Mouse (Mus musculus) olfactory bulb, adult 2 months (tissue): ENCODE data around the gene Magi3. TPM values are rescaled to one million over a fixed set of nuclear protein-coding genes. Genes with fewer than 3 reads are reported as not detected.
A peak's percentile ranks its signal among the peaks of the same experiment; 100 is the strongest.

Experiments
- H3K27ac ChIP-seq: fragments of 200-500 bp; 2 replicates; pipeline ENCODE4 v1.5.1; 2012; ENCODE audit warnings: low read depth, low read length; ENCODE audit not compliant: insufficient read depth
- H3K4me1 ChIP-seq: fragments of 200-500 bp; 2 replicates; pipeline ENCODE4 v1.6.1; 2012; ENCODE audit warnings: low read length; ENCODE audit not compliant: control insufficient read depth, insufficient read depth
- H3K4me3 ChIP-seq: fragments of 200-500 bp; 2 replicates; pipeline ENCODE4 v1.5.1; 2012; ENCODE audit warnings: mild to moderate bottlenecking, low read depth, low read length, moderate library complexity; ENCODE audit not compliant: insufficient read depth
- CTCF ChIP-seq: fragments of 200-500 bp; IDR thresholded peaks from 2 replicates; pipeline ENCODE4 v1.5.1; 2012; ENCODE audit warnings: low read depth, mild to moderate bottlenecking, low read length, moderate library complexity; ENCODE audit not compliant: insufficient read depth
- POLR2A ChIP-seq: fragments of 200-500 bp; IDR thresholded peaks from 2 replicates; pipeline ENCODE4 v1.6.1; 2012; ENCODE audit warnings: mild to moderate bottlenecking, low read depth, low read length, moderate library complexity; ENCODE audit not compliant: insufficient read depth
- WGBS: fragments of 180-500 bp; shearing (Covaris S2); methylation state at CpG from one replicate; pipeline ENCODE4 v1.1.7; 2018; 5-methylcytosine and 5-hydroxymethylcytosine counted together
- polyA plus RNA-seq: library from polyadenylated mRNA; stranded (reverse); fragments of >200 nt; gene quantifications from 2 replicates; pipeline ENCODE4 v1.2.4, GENCODE M21; 2012; ENCODE audit warnings: low replicate concordance; ENCODE audit not compliant: missing spikeins, insufficient read depth, insufficient read length

Magi3 gene
- polyA plus RNA-seq, 1 experiment, result not detected

DNA sequence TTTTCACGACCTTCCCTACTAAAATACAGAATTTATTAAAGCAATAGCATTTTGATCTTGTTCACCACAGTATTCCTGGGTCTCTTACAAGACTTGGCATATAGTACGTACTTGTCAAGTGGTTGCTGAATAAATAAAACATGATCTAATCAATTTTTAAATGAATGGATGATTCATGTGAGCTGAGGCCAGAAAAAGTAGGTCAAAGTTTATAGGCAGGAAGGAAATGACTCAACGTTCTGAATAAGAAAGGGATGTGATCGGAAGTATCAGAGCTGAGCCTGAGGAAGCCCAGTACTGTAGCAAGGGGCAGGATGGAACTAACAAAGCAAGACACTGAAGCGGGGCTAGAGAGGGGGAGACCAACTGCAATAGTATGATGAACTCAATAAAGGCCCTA is 127.4 kb downstream of the Magi3 start:
- Histone ChIP-seq H3K4me1 (no peaks in the 10 kb centered on the region), H3K4me3 (no peak overlapping the region), H3K27ac (no peak overlapping the region)
- WGBS, result 67% methylated on average over 5 of the region's 5 CpGs
- TF ChIP-seq POLR2A (no peak), CTCF (no peak)

DNA sequence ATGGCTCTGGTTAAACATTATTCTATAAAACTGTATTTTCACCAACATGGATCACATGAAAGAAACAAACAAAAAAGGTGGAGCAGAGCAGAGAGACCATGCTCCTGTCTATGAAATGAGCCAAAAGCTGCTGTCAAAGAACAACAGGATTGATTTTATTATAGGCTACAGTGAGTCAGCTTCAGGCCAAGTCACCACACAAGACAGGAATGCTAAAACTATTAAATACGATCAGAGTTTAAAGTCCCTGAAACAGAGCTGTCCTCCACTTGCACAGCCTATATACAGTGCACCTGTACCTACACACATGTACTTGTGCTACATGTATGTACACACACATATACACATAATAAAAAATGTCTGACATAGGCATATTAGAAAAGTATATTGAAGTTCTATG is 138.1 kb downstream of the Magi3 start:
- Histone ChIP-seq H3K4me3 (no peak overlapping the region), H3K27ac (no peak overlapping the region), H3K4me1 (no peaks in the 10 kb centered on the region)
- 33% methylated on average over 1 of the region's 1 CpGs for WGBS
- TF ChIP-seq CTCF, result no peak
- no peak for TF ChIP-seq POLR2A

DNA sequence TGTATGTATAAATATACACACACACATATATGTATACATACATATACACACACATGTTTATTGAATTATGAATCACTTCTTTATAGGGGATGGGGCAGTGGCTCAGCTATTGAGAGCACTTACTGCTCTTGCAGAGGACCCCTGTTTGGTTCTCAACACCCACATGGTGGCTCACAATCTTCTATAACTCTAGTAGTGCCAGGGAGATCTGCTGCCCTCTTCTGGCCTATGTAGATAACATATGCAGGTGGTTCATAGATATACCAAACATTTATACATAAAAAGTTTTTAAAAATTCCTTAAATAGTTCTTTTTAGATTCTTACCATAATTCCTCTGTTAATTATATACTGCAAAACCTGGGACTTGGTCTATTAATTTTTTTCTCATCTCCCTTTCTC is 141.4 kb downstream of the Magi3 start:
- Histone ChIP-seq H3K4me1 (no peaks in the 10 kb centered on the region), H3K27ac (no peak overlapping the region), H3K4me3 (no peak overlapping the region)
- TF ChIP-seq POLR2A (no peak), CTCF (no peak)

DNA sequence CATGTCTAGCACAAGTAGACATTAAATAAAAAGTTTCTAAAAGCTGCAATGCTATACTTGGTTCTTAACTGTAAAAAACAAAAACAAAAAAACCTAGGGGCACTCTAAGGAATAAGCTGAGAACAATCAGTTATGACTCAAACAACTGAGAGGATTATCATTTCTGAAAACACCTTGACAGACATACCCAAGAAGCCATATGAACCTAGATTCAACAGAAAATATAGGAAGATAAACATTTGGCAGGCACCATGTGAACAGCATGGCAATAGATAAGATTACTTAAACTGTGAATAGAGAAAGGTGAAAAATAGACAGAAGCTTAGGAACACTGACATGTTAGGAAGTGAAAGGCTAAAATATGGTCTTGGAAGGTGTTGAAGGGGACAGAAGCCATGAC is 150.8 kb downstream of the Magi3 start:
- no peak overlapping the region for H3K4me3 ChIP-seq
- TF ChIP-seq CTCF (no peak), POLR2A (no peak)
- H3K27ac ChIP-seq, result no peak overlapping the region
- H3K4me1 ChIP-seq, result no peaks in the 10 kb centered on the region

GRCm38 (mm10) chr3:104059001-104059622 is 161.1 kb downstream of the Magi3 start:
- Histone ChIP-seq H3K27ac (peak overlapping the region; percentile 54), H3K4me1 (no peaks in the 10 kb centered on the region), H3K4me3 (no peak overlapping the region)
- TF ChIP-seq CTCF, result no peak
- TF ChIP-seq POLR2A, result no peak
- WGBS, result 46% methylated on average over 6 of the region's 6 CpGs

- 59% methylated on average over 1 of the region's 1 CpGs for WGBS
- no peak overlapping the region for H3K27ac ChIP-seq
- TF ChIP-seq POLR2A (no peak), CTCF (no peak)
- no peaks in the 10 kb centered on the region for H3K4me1 ChIP-seq
- no peak overlapping the region for H3K4me3 ChIP-seq
These were observed 187.4 kb downstream of the Magi3 start for GRCm38 (mm10) chr3:104032747-104033146.

GRCm38 (mm10) chr3:104032086-104032485 is 188.1 kb downstream of the Magi3 start:
- no peaks in the 10 kb centered on the region for H3K4me1 ChIP-seq
- no peak overlapping the region for H3K27ac ChIP-seq
- H3K4me3 ChIP-seq, result no peak overlapping the region
- 89% methylated on average over 1 of the region's 1 CpGs for WGBS
- no peak for TF ChIP-seq CTCF
- TF ChIP-seq POLR2A, result no peak

DNA sequence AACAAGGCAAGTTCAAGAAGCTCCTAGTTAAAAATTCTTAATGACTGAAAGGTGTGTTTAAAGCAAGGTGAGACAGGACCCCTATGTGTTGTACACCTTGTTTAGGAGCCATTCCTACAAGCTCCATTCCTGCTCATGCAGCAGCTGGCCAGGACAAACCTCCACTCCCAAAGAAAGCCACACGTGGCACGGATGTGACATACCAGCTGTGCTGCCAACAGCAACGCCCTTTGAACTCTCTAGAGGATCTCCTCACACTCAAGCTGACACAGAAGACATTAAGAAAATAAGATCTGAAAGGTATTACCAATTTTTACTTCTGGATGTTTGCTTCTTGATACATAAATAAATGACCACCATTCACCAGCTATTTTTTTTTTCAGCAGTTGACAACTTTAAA is 193.2 kb downstream of the Magi3 start:
- TF ChIP-seq CTCF (no peak), POLR2A (no peak)
- no peak overlapping the region for H3K27ac ChIP-seq
- no peaks in the 10 kb centered on the region for H3K4me1 ChIP-seq
- WGBS, result 77% methylated on average over 3 of the region's 3 CpGs
- H3K4me3 ChIP-seq, result no peak overlapping the region

DNA sequence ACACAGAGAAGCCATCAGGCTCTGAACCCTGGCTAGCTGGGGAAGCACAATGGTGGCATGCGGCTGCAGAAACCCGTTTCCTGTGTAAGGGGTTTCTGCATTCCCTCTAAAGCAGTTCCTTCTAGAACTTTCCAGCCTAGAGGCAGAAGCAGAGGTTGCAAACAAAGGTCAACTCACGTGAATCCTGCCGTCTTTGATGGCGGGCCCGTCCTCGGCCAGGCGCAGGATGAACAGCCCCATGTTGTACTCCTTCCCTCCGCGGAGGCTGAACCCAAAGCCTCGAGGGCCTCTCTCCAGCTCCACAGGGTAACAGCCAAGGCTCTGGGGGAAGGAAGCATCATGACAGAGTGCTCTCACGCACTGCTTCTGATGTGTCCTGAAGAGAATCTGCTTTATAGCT is 200.1 kb downstream of the Magi3 start:
- Histone ChIP-seq H3K4me3 (no peak overlapping the region), H3K27ac (no peak overlapping the region), H3K4me1 (no peaks in the 10 kb centered on the region; the same call in 1 of the 2 replicates)
- no peak for TF ChIP-seq CTCF
- no peak for TF ChIP-seq POLR2A
- 88% methylated on average over 12 of the region's 12 CpGs for WGBS

GRCm38 (mm10) chr3:104019453-104019852 is 200.7 kb downstream of the Magi3 start:
- 59% methylated on average over 4 of the region's 4 CpGs for WGBS
- Histone ChIP-seq H3K4me1 (no peaks in the 10 kb centered on the region; the same call in 1 of the 2 replicates), H3K27ac (no peak overlapping the region), H3K4me3 (no peak overlapping the region)
- TF ChIP-seq POLR2A (no peak), CTCF (no peak)
